Mouse (Mus musculus): ENCODE measurements around the gene Cryba2.

Gene Cryba2

GRCm38 (mm10) chr1:74893134-74893855 lies at the start of gene Cryba2:
Cryba2 (minus strand) TSS chr1:74893143.
- DNase-seq = peak; percentile 58 to 81

DNA sequence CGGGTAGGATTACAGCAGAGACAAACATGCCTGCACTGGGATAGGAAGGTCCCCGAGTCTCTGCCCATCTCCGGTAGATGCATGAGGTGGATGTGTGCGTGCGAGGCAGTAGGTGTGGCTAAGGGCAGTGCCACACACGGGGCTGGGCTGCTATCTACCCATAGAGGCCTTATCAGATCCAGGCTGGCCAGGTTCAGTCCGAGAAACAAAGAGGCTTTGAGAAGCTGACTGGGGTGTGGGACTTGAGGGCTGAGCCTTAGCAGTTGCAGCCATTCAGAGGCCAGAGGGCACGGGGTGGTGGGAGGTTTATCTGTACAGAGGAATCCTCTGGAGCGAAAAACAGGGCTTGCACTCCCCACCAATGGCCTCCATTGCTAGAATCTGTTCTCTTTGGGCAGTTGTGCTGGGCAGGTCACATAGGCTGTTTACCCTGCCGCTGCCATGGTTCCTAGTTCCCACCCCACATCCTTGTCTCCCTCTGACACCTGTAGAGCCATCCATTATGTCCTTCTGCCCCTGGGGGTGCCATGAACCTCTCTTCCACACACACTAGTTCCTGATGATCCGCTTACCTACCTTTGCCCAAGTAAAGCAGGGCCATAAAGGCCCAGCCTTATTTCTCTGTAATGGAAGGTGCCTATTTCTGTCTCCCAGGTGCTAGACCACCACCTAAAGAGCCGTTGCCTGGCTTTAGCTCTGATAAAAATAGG lies 48.9 kb upstream of the Cryba2 start:
- DNase-seq = no peak

- peak; percentile 18 to 73 for DNase-seq
Measured at GRCm38 (mm10) chr1:74939762-74940161, 46.8 kb upstream of the Cryba2 start.

GRCm38 (mm10) chr1:74936221-74936830 lies 43.4 kb upstream of the Cryba2 start:
- peak; percentile 80 to 86 for DNase-seq

DNA sequence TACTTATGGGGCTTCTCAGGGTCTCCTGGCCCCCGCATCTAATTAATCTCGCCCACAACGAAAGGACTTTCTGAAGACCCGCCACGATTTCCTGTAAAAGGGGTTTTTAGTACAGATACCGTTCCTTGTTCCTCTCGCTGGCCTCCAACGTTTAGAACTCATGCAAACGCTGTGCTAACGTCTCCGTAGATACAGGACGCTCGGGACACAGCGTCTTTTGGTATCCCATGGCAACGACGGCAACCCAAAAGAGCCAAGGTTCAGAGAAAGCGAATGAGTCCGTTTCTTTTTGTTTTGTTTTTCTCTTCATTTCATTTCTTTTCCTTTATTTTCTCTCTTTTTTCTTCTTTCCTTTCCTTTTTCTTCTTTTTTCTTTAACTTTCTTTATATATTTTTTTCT lies 42.5 kb upstream of the Cryba2 start, which contains the start of gene Cfap65:
Cfap65 (minus strand) TSS at position 198 of the 400 bp plus-strand sequence.
- peak; percentile 79 to 86 for DNase-seq

- DNase-seq = peak; percentile 13 to 14
Measured at GRCm38 (mm10) chr1:74927621-74928296, 34.8 kb upstream of the Cryba2 start.

GRCm38 (mm10) chr1:74926721-74927120 lies 33.8 kb upstream of the Cryba2 start:
- DNase-seq = peak; percentile 69 to 85

DNA sequence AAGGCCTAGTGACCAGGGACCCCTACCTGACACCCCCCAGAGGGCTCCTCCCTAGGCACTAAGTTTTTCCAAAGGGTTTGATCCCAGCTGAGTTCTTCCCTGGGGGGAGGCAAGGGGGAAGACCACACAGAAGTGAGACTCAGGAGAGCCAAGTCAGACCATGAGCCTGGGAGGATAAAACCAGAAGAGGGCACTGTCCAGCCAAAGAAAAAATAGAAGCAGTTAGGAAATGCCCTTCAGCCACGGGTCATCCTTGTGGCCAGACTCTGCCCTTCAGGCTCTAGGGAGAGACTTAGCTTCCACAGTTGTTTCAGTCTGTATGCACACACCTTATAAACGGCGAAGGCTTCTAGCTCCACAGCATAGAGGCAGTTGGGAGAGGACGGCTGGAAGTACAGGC lies 31.5 kb upstream of the Cryba2 start:
- DNase-seq = peak; percentile 44 to 45

GRCm38 (mm10) chr1:74915706-74916105 lies 22.8 kb upstream of the Cryba2 start:
- DNase-seq = peak in 1 of 2 experiments; percentile 61

GRCm38 (mm10) chr1:74902191-74902590 lies 9.2 kb upstream of the Cryba2 start:
- no peak for DNase-seq

GRCm38 (mm10) chr1:74901686-74902085 lies 8.7 kb upstream of the Cryba2 start:
- peak; percentile 51 to 89 for DNase-seq

GRCm38 (mm10) chr1:74900341-74901285 lies 7.7 kb upstream of the Cryba2 start:
- peak; percentile 64 to 65 for DNase-seq

DNA sequence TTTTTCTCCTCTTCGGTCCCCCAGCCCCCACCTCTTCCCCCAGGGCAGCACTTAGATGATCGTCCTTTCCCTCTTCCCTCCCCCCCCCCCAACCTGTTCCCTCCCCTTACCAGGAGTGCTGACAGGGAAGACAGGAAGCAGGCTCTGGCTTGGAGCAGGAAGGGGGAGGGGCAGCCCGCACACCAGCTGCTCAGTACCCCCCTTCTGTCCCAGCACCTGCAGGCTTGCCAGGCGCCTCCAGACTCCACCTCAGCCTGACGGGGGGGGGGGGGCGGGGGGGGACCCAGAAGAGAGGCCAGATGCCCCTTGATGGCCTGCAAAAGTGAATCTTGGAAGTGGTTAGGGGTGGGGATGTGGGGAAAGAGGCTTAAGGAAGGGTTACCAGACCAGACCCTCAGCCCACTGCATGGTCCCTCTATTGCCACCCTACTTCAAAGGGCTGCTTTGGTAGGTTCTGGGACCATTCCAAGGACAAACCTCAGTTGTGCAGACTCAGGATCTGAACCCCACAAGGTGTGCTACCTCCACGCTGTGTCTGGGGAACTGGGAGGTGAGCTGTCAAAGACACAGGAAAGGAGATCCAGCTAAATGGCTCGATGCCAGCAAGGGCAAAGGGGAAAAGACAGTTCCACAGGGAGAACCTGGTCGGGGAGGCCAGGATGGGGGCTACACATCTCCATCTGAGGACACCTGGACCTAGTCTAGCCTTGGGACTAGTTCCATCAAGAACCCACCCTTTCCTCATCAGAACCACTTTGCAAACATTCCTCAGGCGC lies 5.9 kb upstream of the Cryba2 start:
- DNase-seq = peak in 1 of 2 experiments; percentile 61

- DNase-seq = no peak
Measured at GRCm38 (mm10) chr1:74897976-74898375, 5.0 kb upstream of the Cryba2 start.

DNA sequence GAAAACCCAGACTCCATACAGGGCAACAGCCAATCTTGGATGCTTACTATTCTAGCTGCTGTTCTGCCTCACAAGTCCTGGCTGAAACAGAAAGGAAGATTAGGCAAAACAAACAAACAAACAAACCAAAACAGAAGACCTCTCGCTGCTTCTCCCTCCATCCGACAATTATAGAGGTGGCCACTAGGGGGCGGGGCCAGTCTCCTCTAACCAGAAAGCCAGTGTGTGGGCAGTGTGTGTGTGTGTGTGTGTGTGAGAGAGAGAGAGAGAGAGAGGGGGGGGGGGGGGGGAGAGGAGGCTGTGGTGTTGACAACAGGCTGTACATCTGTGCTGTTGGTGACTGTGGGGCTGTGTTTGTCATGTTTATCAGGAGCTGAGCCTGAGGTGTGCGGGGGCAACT lies 2.0 kb upstream of the Cryba2 start:
- DNase-seq = peak; percentile 59 to 84

DNA sequence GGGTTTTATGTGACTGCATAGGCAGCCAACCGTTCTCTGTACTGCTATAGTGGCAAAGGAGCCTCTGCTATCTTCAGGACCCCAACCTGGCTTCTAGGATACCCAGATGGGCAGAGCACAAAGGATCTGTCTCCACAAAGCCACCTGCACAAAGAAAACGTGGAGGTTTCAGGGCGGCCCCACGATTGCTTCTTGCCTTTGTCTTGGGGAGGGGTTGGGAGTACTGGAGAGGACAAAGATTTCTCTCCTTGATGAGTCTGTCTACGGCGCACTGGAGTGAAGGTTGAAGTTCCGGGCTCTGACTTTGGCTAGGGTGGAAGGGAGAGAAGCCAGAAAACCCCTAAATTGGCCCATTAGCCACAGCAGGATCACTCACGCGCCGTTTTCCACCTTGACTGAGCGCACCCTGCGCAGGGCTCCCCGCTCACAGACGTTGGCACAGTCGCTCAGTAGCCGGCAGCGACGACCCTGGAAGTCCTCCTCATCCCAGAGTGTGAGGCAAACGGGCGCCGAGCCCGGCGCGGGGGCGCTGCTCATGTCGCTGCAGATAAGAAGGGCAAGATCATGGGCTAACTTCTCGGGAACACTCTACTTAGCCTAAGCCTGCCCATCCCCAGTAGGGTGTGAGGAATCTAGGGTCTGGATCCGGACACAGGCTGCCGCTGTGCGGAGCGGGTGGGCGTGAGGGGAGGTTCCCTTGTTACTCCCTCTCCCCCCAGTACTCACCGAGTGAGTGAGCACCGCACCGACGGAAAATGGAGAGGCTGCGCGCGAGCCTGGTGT lies 401 bp downstream of the Cryba2 start:
- no peak for DNase-seq

DNA sequence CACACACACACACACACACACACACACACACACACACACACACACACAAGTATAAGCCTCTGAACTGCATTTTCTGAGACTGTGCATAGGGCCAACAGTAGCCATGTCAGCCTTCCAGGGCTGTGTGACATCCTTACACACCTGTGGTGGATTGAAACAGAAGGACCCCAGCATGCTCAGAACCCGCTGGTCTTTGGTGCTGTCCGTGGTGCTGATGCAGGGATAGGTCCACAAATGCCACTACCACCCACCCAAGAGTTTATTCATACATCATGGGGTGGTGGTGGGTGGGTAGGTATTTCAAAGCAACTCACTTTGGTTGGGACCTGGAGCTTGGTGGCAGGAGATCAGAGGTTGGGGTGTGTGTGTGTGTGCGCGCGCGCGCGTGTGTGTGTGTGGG lies 1.4 kb downstream of the Cryba2 start:
- peak in 1 of 2 experiments; percentile 72 for DNase-seq

DNA sequence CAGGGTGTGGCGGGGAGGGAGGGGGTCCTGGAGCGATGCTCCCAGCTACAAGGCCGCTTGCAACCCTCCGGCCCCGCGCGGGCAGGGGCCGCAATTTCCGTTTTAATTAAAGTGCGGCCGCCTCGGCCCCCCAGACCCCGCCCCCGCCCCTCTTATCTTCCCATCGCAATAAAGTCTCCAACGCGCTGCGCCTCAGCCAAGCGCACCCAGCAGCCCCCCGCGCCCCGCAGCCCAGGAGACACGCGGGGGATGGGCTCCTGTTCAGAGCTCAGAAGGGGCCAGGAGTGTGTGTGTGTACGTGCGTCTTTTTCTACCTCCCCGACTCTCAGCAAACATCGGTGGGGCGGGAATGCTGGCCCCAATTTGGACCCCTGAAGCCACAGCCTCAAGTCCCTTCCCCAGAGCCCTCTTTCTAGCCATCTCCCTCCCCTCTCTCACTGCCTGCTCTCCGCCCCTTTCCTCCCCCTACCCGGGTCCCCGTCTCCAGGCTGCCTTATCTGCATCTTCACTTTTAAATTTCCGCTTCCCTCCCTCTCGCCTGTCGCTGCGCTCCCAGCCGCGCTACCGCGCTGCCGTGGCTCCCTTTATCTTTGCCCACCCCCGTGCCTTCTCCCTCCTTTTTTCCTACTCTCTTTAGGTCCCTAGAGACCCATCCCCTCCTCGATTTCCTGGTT lies 7.4 kb downstream of the Cryba2 start, which contains the start of gene Fev:
Fev (minus strand) TSS at position 51 of the 674 bp plus-strand sequence.
- DNase-seq = no peak

Measured in kidney, postnatal 36 days (tissue).